Mouse (Mus musculus): Measurements from ENCODE around the gene Siae. TPM values are rescaled to one million over a fixed set of nuclear protein-coding genes. Genes with fewer than 3 reads are reported as not detected.
A peak's percentile ranks its signal among the peaks of the same experiment; 100 is the strongest.

Gene Siae
- polyA plus RNA-seq, 1 experiment: not detected

GRCm38 (mm10) chr9:37636800-37637542 is 81.5 kb downstream of the Siae start:
- H3K27ac ChIP-seq (ENCODE audit: insufficient read depth, low read depth, low read length): no peak overlapping the region
- no peak for TF ChIP-seq CTCF (IDR thresholded peaks at IDR 0.05; ENCODE audit: insufficient read depth, low read depth, low read length)
- 46% methylated on average over 6 of the region's 6 CpGs for WGBS
- H3K4me1 ChIP-seq (ENCODE audit: control insufficient read depth, insufficient read depth, low read length): no peaks in the 10 kb centered on the region
- H3K4me3 ChIP-seq (ENCODE audit: insufficient read depth, low read depth, low read length): no peak overlapping the region

DNA sequence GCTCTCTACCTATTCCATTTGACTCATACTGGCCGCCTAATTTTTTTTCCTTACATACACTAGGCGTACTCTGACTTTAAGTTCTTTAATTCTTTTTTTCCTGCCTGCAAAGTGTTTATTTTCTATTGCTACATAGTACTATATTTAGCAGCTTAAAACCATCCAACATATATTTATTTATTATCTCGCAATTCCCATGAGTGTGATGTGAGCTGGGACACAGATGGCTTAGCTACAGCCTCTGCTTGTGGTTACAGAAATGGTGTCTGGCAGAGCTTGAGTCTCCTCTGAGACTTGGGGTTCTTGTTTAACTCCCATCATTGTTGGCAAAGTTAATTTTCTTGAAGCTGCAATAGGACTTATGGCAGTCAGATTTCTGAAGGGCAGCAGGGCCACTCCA is 83.2 kb downstream of the Siae start:
- Histone ChIP-seq H3K27ac (ENCODE audit: insufficient read depth, low read depth, low read length) (no peak overlapping the region), H3K4me3 (ENCODE audit: insufficient read depth, low read depth, low read length) (no peak overlapping the region), H3K4me1 (ENCODE audit: control insufficient read depth, insufficient read depth, low read length) (no peaks in the 10 kb centered on the region)
- TF ChIP-seq POLR2A (IDR thresholded peaks at IDR 0.05; ENCODE audit: insufficient read depth, low read depth, low read length): no peak
- no peak for TF ChIP-seq CTCF (IDR thresholded peaks at IDR 0.05; ENCODE audit: insufficient read depth, low read depth, low read length)
- WGBS: 71% methylated on average over 3 of the region's 3 CpGs

- Histone ChIP-seq H3K4me1 (ENCODE audit: control insufficient read depth, insufficient read depth, low read length) (no peaks in the 10 kb centered on the region), H3K27ac (ENCODE audit: insufficient read depth, low read depth, low read length) (no peak overlapping the region), H3K4me3 (ENCODE audit: insufficient read depth, low read depth, low read length) (no peak overlapping the region)
- 81% methylated on average over 3 of the region's 3 CpGs for WGBS
- TF ChIP-seq POLR2A (IDR thresholded peaks at IDR 0.05; ENCODE audit: insufficient read depth, low read depth, low read length) (no peak), CTCF (IDR thresholded peaks at IDR 0.05; ENCODE audit: insufficient read depth, low read depth, low read length) (no peak)
These were observed 90.7 kb downstream of the Siae start for GRCm38 (mm10) chr9:37646246-37646645.

DNA sequence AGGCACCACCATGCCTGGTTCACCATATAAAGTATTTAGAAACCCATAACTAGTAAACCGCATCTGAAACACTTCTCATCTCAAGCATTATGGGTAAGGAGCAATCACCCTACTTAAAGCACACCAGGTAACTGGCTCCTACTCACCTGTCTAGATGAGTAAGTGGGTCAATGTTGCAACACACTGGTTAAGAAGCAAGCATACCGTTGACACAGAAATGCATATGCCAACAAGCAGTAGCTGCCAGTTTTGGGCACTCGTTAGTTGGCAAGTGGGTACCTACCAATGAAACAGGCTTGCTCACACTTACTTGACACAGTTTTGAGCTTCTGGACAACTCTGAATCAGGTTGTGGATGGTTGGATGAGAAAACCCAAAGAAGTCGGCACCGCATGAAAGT is 95.1 kb downstream of the Siae start:
- WGBS: 91% methylated on average over 5 of the region's 5 CpGs
- Histone ChIP-seq H3K4me1 (ENCODE audit: control insufficient read depth, insufficient read depth, low read length) (no peaks in the 10 kb centered on the region), H3K27ac (ENCODE audit: insufficient read depth, low read depth, low read length) (no peak overlapping the region), H3K4me3 (ENCODE audit: insufficient read depth, low read depth, low read length) (no peak overlapping the region)
- TF ChIP-seq CTCF (IDR thresholded peaks at IDR 0.05; ENCODE audit: insufficient read depth, low read depth, low read length) (no peak), POLR2A (IDR thresholded peaks at IDR 0.05; ENCODE audit: insufficient read depth, low read depth, low read length) (no peak)

DNA sequence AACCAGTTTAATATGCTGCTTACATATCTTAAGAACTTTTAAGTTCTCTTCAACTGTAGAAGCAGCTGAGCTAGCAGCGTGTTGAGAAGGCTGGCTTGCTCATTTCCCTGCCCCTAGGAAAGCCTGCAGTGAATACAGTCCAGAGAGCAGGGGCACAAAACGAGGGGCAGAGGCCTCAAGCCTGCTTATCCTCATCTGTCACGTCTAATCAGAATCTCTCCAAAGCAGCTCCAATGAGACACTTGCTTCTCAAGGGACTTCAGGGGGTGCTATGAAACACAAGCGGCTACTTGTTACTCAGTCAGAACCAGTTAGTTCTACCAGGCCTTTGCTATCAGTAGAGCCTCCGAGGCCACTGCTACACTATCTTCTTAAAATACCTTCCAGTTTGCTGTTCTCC is 98.3 kb downstream of the Siae start:
- Histone ChIP-seq H3K4me3 (ENCODE audit: insufficient read depth, low read depth, low read length) (no peak overlapping the region), H3K27ac (ENCODE audit: insufficient read depth, low read depth, low read length) (no peak overlapping the region), H3K4me1 (ENCODE audit: control insufficient read depth, insufficient read depth, low read length) (0 out of 2 replicates have a peak, but pooled peaks cover 3% of the 10 kb centered on the region)
- 88% methylated on average over 5 of the region's 5 CpGs for WGBS
- TF ChIP-seq POLR2A (IDR thresholded peaks at IDR 0.05; ENCODE audit: insufficient read depth, low read depth, low read length) (no peak), CTCF (IDR thresholded peaks at IDR 0.05; ENCODE audit: insufficient read depth, low read depth, low read length) (no peak)

GRCm38 (mm10) chr9:37655961-37656360 is 100.5 kb downstream of the Siae start:
- Histone ChIP-seq H3K27ac (ENCODE audit: insufficient read depth, low read depth, low read length) (no peak overlapping the region), H3K4me3 (ENCODE audit: insufficient read depth, low read depth, low read length) (no peak overlapping the region), H3K4me1 (ENCODE audit: control insufficient read depth, insufficient read depth, low read length) (0 out of 2 replicates have a peak, but pooled peaks cover 3% of the 10 kb centered on the region)
- TF ChIP-seq CTCF (IDR thresholded peaks at IDR 0.05; ENCODE audit: insufficient read depth, low read depth, low read length) (no peak), POLR2A (IDR thresholded peaks at IDR 0.05; ENCODE audit: insufficient read depth, low read depth, low read length) (no peak)
- WGBS: 68% methylated on average over 8 of the region's 8 CpGs

DNA sequence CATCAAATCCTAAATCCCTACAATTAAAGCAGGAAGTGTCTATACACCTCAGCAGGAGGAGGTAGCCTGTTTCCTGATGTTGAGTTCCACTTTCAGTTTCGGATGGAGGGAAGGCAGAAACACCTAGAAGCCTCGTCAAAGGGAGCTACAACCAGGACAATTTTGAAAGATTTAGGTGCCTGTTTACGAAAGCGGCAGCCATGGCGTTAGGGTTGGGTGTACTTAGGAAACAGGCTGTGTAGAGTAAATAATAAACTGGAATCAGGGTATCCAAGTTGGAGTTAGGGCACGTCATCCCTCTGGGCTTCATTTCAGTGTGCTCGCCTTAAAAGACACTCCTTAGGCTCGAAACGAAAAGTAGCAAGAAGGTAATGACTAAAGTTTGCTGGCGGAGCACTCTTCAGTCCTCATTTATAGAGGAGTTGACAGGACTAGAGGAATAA is 101.0 kb downstream of the Siae start:
- Histone ChIP-seq H3K27ac (ENCODE audit: insufficient read depth, low read depth, low read length) (no peak overlapping the region), H3K4me3 (ENCODE audit: insufficient read depth, low read depth, low read length) (peak overlapping the region; percentile 69), H3K4me1 (ENCODE audit: control insufficient read depth, insufficient read depth, low read length) (0 out of 2 replicates have a peak, but pooled peaks cover 3% of the 10 kb centered on the region)
- TF ChIP-seq CTCF (IDR thresholded peaks at IDR 0.05; ENCODE audit: insufficient read depth, low read depth, low read length) (no peak), POLR2A (IDR thresholded peaks at IDR 0.05; ENCODE audit: insufficient read depth, low read depth, low read length) (no peak)
- WGBS: 2% methylated on average over 10 of the region's 10 CpGs

GRCm38 (mm10) chr9:37656931-37657481 is 101.5 kb downstream of the Siae start, which contains the start of gene Tbrg1:
Gene Tbrg1, minus strand, starts transcription at chr9:37657312.
- Histone ChIP-seq H3K4me1 (ENCODE audit: control insufficient read depth, insufficient read depth, low read length) (0 out of 2 replicates have a peak, but pooled peaks cover 3% of the 10 kb centered on the region), H3K27ac (ENCODE audit: insufficient read depth, low read depth, low read length) (0 out of 2 replicates have a peak within 1 kb of the TSS, but pooled peaks have one; percentile 3), H3K4me3 (ENCODE audit: insufficient read depth, low read depth, low read length) (peak within 1 kb of the TSS; percentile 69)
- under 1% methylated on average over 36 of the region's 36 CpGs for WGBS
- TF ChIP-seq POLR2A (IDR thresholded peaks at IDR 0.05; ENCODE audit: insufficient read depth, low read depth, low read length): peak; percentile 69
- TF ChIP-seq CTCF (IDR thresholded peaks at IDR 0.05; ENCODE audit: insufficient read depth, low read depth, low read length): no peak

- H3K4me1 ChIP-seq (ENCODE audit: control insufficient read depth, insufficient read depth, low read length): 0 out of 2 replicates have a peak, but pooled peaks cover 3% of the 10 kb centered on the region
- no peak overlapping the region for H3K27ac ChIP-seq (ENCODE audit: insufficient read depth, low read depth, low read length)
- WGBS: 83% methylated on average over 6 of the region's 6 CpGs
- TF ChIP-seq POLR2A (IDR thresholded peaks at IDR 0.05; ENCODE audit: insufficient read depth, low read depth, low read length) (no peak), CTCF (IDR thresholded peaks at IDR 0.05; ENCODE audit: insufficient read depth, low read depth, low read length) (no peak)
- H3K4me3 ChIP-seq (ENCODE audit: insufficient read depth, low read depth, low read length): no peak overlapping the region
These were observed 103.9 kb downstream of the Siae start for GRCm38 (mm10) chr9:37659413-37659812.
